Mouse (Mus musculus) stomach, embryonic 16.5 days (tissue): ENCODE data around the gene Gtsf1l. TPM values are rescaled to one million over a fixed set of nuclear protein-coding genes. Genes with fewer than 3 reads are reported as not detected.

Experiments
- ATAC-seq: fragments of 200-750 bp; cut with Nextera tagmentation; 2 replicates; pipeline ENCODE4 v1.8.0; 2017; ENCODE audit warnings: moderate number of reproducible peaks, moderate TSS enrichment; ENCODE audit not compliant: insufficient read depth, low FRiP score
- H3K27ac ChIP-seq: fragments of 300-500 bp; sonication (generic); 2 replicates; pipeline ENCODE4 v1.5.1; 2014; ENCODE audit warnings: low read length
- H3K27me3 ChIP-seq: fragments of 300-500 bp; sonication (generic); 2 replicates; pipeline ENCODE4 v1.6.1; 2014; ENCODE audit warnings: low read length, control low read depth, mixed read lengths; ENCODE audit not compliant: control insufficient read depth, insufficient read depth
- H3K36me3 ChIP-seq: fragments of 300-500 bp; sonication (generic); 2 replicates; pipeline ENCODE4 v1.6.1; 2014; ENCODE audit warnings: low read length; ENCODE audit not compliant: control insufficient read depth, insufficient read depth
- H3K4me1 ChIP-seq: fragments of 300-500 bp; sonication (generic); 2 replicates; pipeline ENCODE4 v1.6.1; 2014; ENCODE audit warnings: low read length, control low read depth, mixed read lengths; ENCODE audit not compliant: control insufficient read depth, insufficient read depth
- H3K4me2 ChIP-seq: fragments of 300-500 bp; sonication (generic); 2 replicates; pipeline ENCODE4 v1.6.1; 2014; ENCODE audit warnings: low read depth, low read length, mixed read lengths
- H3K4me3 ChIP-seq: fragments of 300-500 bp; sonication (generic); replicated peaks from 2 replicates; pipeline ENCODE4 v1.5.1; 2014; ENCODE audit warnings: mild to moderate bottlenecking, low read length
- H3K9ac ChIP-seq: fragments of 300-500 bp; sonication (generic); 2 replicates; pipeline ENCODE4 v1.6.1; 2014; ENCODE audit warnings: low read length
- H3K9me3 ChIP-seq: fragments of 300-500 bp; sonication (generic); replicated peaks from 2 replicates; pipeline ENCODE4 v1.6.1; 2016; ENCODE audit warnings: low read length, control low read depth; ENCODE audit not compliant: control insufficient read depth
- WGBS: fragments of 180-500 bp; shearing (Covaris S2); extraction: QIAGEN DNeasy Blood & Tissue Kit; methylation state at CpG from one replicate; pipeline ENCODE4 v1.1.7; 2014; 5-methylcytosine and 5-hydroxymethylcytosine counted together
- polyA plus RNA-seq: library from polyadenylated mRNA; unstranded; fragments of >200 nt; fragmentation: Nextera tagmentation; extraction: Ambion mirVana; gene quantifications from 2 replicates; pipeline ENCODE4 v1.2.1, GENCODE M21; 2015

The Gtsf1l gene
- polyA plus RNA-seq, 1 experiment from 2014 or later, result not detected

- Histone ChIP-seq H3K9ac (no peak overlapping the region), H3K9me3 (no peaks in the 10 kb centered on the region), H3K4me3 (no peak overlapping the region), H3K36me3 (no peaks in the 10 kb centered on the region), H3K27ac (no peak overlapping the region), H3K27me3 (no peaks in the 10 kb centered on the region; the same call in 1 of the 2 replicates), H3K4me1 (no peaks in the 10 kb centered on the region), H3K4me2 (no peak overlapping the region)
- WGBS, result 58% methylated on average over 16 of the region's 16 CpGs
- no peak for ATAC-seq
Measured at GRCm38 (mm10) chr2:163111413-163112201, 24.0 kb upstream of the Gtsf1l start.

- Histone ChIP-seq H3K4me1 (no peaks in the 10 kb centered on the region), H3K36me3 (no peaks in the 10 kb centered on the region), H3K9me3 (no peaks in the 10 kb centered on the region), H3K4me2 (no peak overlapping the region), H3K27ac (no peak overlapping the region), H3K27me3 (no peaks in the 10 kb centered on the region; the same call in 1 of the 2 replicates), H3K9ac (no peak overlapping the region), H3K4me3 (no peak overlapping the region)
- no peak for ATAC-seq
- WGBS, result 96% methylated on average over 1 of the region's 1 CpGs
Measured at GRCm38 (mm10) chr2:163110706-163111105, 23.1 kb upstream of the Gtsf1l start.

- H3K9ac ChIP-seq, result no peak overlapping the region
- no peak overlapping the region for H3K4me3 ChIP-seq
- no peak overlapping the region for H3K4me2 ChIP-seq
- no peak for ATAC-seq
- 80% methylated on average over 9 of the region's 9 CpGs for WGBS
- no peak overlapping the region for H3K27ac ChIP-seq
- no peaks in the 10 kb centered on the region for H3K9me3 ChIP-seq
- H3K27me3 ChIP-seq, result no peaks in the 10 kb centered on the region
- no peaks in the 10 kb centered on the region for H3K4me1 ChIP-seq
- no peaks in the 10 kb centered on the region for H3K36me3 ChIP-seq
Measured at GRCm38 (mm10) chr2:163108385-163108784, 20.7 kb upstream of the Gtsf1l start.

GRCm38 (mm10) chr2:163104086-163104770, 16.6 kb upstream of the Gtsf1l start:
- H3K9ac ChIP-seq, result no peak overlapping the region
- H3K36me3 ChIP-seq, result no peaks in the 10 kb centered on the region
- no peak for ATAC-seq
- no peak overlapping the region for H3K4me2 ChIP-seq
- H3K27me3 ChIP-seq, result no peaks in the 10 kb centered on the region
- no peaks in the 10 kb centered on the region for H3K9me3 ChIP-seq
- no peak overlapping the region for H3K4me3 ChIP-seq
- H3K4me1 ChIP-seq, result peaks cover 3% of the 10 kb centered on the region; the same call in 1 of the 2 replicates
- H3K27ac ChIP-seq, result no peak overlapping the region
- 82% methylated on average over 13 of the region's 13 CpGs for WGBS

- H3K4me2 ChIP-seq, result no peak overlapping the region
- 51% methylated on average over 18 of the region's 18 CpGs for WGBS
Measured at GRCm38 (mm10) chr2:163102900-163103653, 15.4 kb upstream of the Gtsf1l start.

GRCm38 (mm10) chr2:163102216-163102615, 14.6 kb upstream of the Gtsf1l start:
- Histone ChIP-seq H3K4me2 (no peak overlapping the region), H3K9me3 (no peaks in the 10 kb centered on the region), H3K9ac (no peak overlapping the region), H3K27me3 (no peaks in the 10 kb centered on the region), H3K4me1 (peaks cover 3% of the 10 kb centered on the region; the same call in 1 of the 2 replicates), H3K36me3 (no peaks in the 10 kb centered on the region), H3K27ac (no peak overlapping the region), H3K4me3 (no peak overlapping the region)
- ATAC-seq, result no peak
- WGBS, result 50% methylated on average over 7 of the region's 7 CpGs

More at GRCm38 (mm10) chr2:163102900-163103653, 15.4 kb upstream of the Gtsf1l start:
- Histone ChIP-seq H3K36me3 (no peaks in the 10 kb centered on the region), H3K4me3 (no peak overlapping the region), H3K4me1 (peaks cover 3% of the 10 kb centered on the region; the same call in 1 of the 2 replicates), H3K27me3 (no peaks in the 10 kb centered on the region), H3K9ac (no peak overlapping the region), H3K27ac (no peak overlapping the region), H3K9me3 (no peaks in the 10 kb centered on the region)
- ATAC-seq, result no peak

GRCm38 (mm10) chr2:163101646-163102203, 14.1 kb upstream of the Gtsf1l start:
- Histone ChIP-seq H3K9ac (no peak overlapping the region), H3K4me1 (peaks cover 3% of the 10 kb centered on the region; the same call in 1 of the 2 replicates), H3K4me2 (no peak overlapping the region), H3K27me3 (no peaks in the 10 kb centered on the region), H3K4me3 (no peak overlapping the region), H3K27ac (no peak overlapping the region), H3K36me3 (no peaks in the 10 kb centered on the region), H3K9me3 (no peaks in the 10 kb centered on the region)
- 5% methylated on average over 10 of the region's 10 CpGs for WGBS
- ATAC-seq, result peak; percentile 32; the same call in 1 of the 2 replicates

- no peak overlapping the region for H3K9ac ChIP-seq
- no peak for ATAC-seq
- H3K4me3 ChIP-seq, result no peak overlapping the region
- no peak overlapping the region for H3K27ac ChIP-seq
- H3K27me3 ChIP-seq, result no peaks in the 10 kb centered on the region
- H3K4me1 ChIP-seq, result peaks cover 7% of the 10 kb centered on the region; the same call in 1 of the 2 replicates
- no peaks in the 10 kb centered on the region for H3K9me3 ChIP-seq
- H3K4me2 ChIP-seq, result no peak overlapping the region
- 49% methylated on average over 5 of the region's 5 CpGs for WGBS
- no peaks in the 10 kb centered on the region for H3K36me3 ChIP-seq
Measured at GRCm38 (mm10) chr2:163100551-163100950, 12.9 kb upstream of the Gtsf1l start.
